Mouse (Mus musculus): ENCODE data around the gene Nabp1.

Nabp1 gene

GRCm38 (mm10) chr1:51478262-51479026 lies at the start of gene Nabp1:
TSS of gene Nabp1 (minus strand) at chr1:51478425.
- peak; percentile 100 for DNase-seq

- DNase-seq, result no peak
Measured at GRCm38 (mm10) chr1:51525563-51526265, 47.5 kb upstream of the Nabp1 start.

- DNase-seq, result no peak
Measured at GRCm38 (mm10) chr1:51521651-51522050, 43.4 kb upstream of the Nabp1 start.

- no peak for DNase-seq
Measured at GRCm38 (mm10) chr1:51520246-51520780, 42.1 kb upstream of the Nabp1 start.

GRCm38 (mm10) chr1:51519112-51519511 lies 40.9 kb upstream of the Nabp1 start:
- no peak for DNase-seq

GRCm38 (mm10) chr1:51515625-51516024 lies 37.4 kb upstream of the Nabp1 start:
- no peak for DNase-seq

- no peak for DNase-seq
Measured at GRCm38 (mm10) chr1:51515041-51515440, 36.8 kb upstream of the Nabp1 start.

GRCm38 (mm10) chr1:51514379-51514778 lies 36.2 kb upstream of the Nabp1 start:
- DNase-seq, result no peak

- DNase-seq, result no peak
Measured at GRCm38 (mm10) chr1:51513059-51513713, 35.0 kb upstream of the Nabp1 start.

GRCm38 (mm10) chr1:51512326-51512725 lies 34.1 kb upstream of the Nabp1 start:
- DNase-seq, result no peak

GRCm38 (mm10) chr1:51509776-51510175 lies 31.6 kb upstream of the Nabp1 start:
- no peak for DNase-seq

GRCm38 (mm10) chr1:51509083-51509482 lies 30.9 kb upstream of the Nabp1 start:
- peak; percentile 29 for DNase-seq

GRCm38 (mm10) chr1:51508543-51508942 lies 30.3 kb upstream of the Nabp1 start:
- DNase-seq, result no peak

- DNase-seq, result no peak
Measured at GRCm38 (mm10) chr1:51507436-51507835, 29.2 kb upstream of the Nabp1 start.

GRCm38 (mm10) chr1:51506236-51506635 lies 28.0 kb upstream of the Nabp1 start:
- no peak for DNase-seq

- no peak for DNase-seq
Measured at GRCm38 (mm10) chr1:51505632-51506031, 27.4 kb upstream of the Nabp1 start.

- no peak for DNase-seq
Measured at GRCm38 (mm10) chr1:51503055-51503454, 24.8 kb upstream of the Nabp1 start.

GRCm38 (mm10) chr1:51502353-51502752 lies 24.1 kb upstream of the Nabp1 start:
- DNase-seq, result no peak

- no peak for DNase-seq
Measured at GRCm38 (mm10) chr1:51501251-51501650, 23.0 kb upstream of the Nabp1 start.

GRCm38 (mm10) chr1:51498601-51499098 lies 20.4 kb upstream of the Nabp1 start:
- DNase-seq, result no peak

GRCm38 (mm10) chr1:51496163-51496562 lies 17.9 kb upstream of the Nabp1 start:
- no peak for DNase-seq

- DNase-seq, result no peak
Measured at GRCm38 (mm10) chr1:51493592-51494307, 15.5 kb upstream of the Nabp1 start.

GRCm38 (mm10) chr1:51486291-51486690 lies 8.1 kb upstream of the Nabp1 start:
- DNase-seq, result no peak

Measured in thymus, postnatal 25 days (tissue).